Mouse (Mus musculus) cerebellum, postnatal 25 days (tissue): ENCODE measurements at regions not wholly inside any gene's neighbourhood (a gene's known extent, or its start where the extent isn't known, plus 50 kb on each side); places are given as distances from the start of the nearest gene placed in this dataset.

Source experiments
- DNase-seq, 2 experiments: peaks; one replicate each; pipeline ENCODE4 v3.0.0; 2021; ENCODE audit warnings: mixed read lengths in 2 of 2

- DNase-seq: no peak
Measured at GRCm38 (mm10) chr9:87326374-87327295, 71.3 kb upstream of the Cep162 start.

GRCm38 (mm10) chr9:87323690-87324089, 68.4 kb upstream of the Cep162 start:
- DNase-seq: no peak

- no peak for DNase-seq
Measured at GRCm38 (mm10) chr9:87320758-87321157, 65.4 kb upstream of the Cep162 start.

GRCm38 (mm10) chr9:87318767-87319166, 63.4 kb upstream of the Cep162 start:
- no peak for DNase-seq

- no peak for DNase-seq
Measured at GRCm38 (mm10) chr9:87310150-87310549, 54.8 kb upstream of the Cep162 start.
